ENCODE assay signal across 23 mouse cellular contexts in genomic region chr6:51677162-51677996, GRCm38 (mm10).
DNase-seq lines count a peak whose midpoint lies in the region; ATAC-seq lines count a peak whose summit lies in the region.
"Had no signal": no experiment of that assay in that cellular context is flagged by ENCODE, and none has a peak within 500 bp of the region (broad histone marks: within the 10 kb centered on the region; RNA-seq: fewer than 3 reads in every experiment).

No protein-coding gene starts in this region.

- peaks cover 9% of the 10 kb centered on the region for H3K4me1 ChIP-seq in hindbrain, embryonic 15.5 days (replicated peaks)
- H3K4me1 ChIP-seq in hindbrain, embryonic 12.5 days: 0 out of 2 replicates have a peak, but pooled peaks cover 12% of the 10 kb centered on the region
- H3K4me1 ChIP-seq in intestine, embryonic 16.5 days (ENCODE audit: control insufficient read depth, insufficient read depth, low read length): no peaks in the 10 kb centered on the region
- H3K4me1 ChIP-seq: heart, embryonic 15.5 days had no signal

- H3K27ac ChIP-seq in hindbrain, embryonic 15.5 days (replicated peaks): peak overlapping the region; percentile 59
- H3K27ac ChIP-seq in hindbrain, embryonic 12.5 days: no peak overlapping the region
- no peak overlapping the region for H3K27ac ChIP-seq in intestine, embryonic 16.5 days (ENCODE audit: low read length)
- H3K27ac ChIP-seq: embryonic facial prominence, embryonic 12.5 days; heart, embryonic 15.5 days had no signal

- no peak overlapping the region for H3K4me2 ChIP-seq in hindbrain, embryonic 15.5 days
- no peak overlapping the region for H3K4me2 ChIP-seq in hindbrain, embryonic 12.5 days (replicated peaks)
- H3K4me2 ChIP-seq in intestine, embryonic 16.5 days (ENCODE audit: low read depth, low read length): no peak overlapping the region
- H3K4me2 ChIP-seq: embryonic facial prominence, embryonic 12.5 days; forebrain, embryonic 12.5 days; heart, embryonic 11.5 days; heart, embryonic 15.5 days had no signal

- H3K36me3 ChIP-seq in hindbrain, embryonic 15.5 days: no peaks in the 10 kb centered on the region
- no peaks in the 10 kb centered on the region for H3K36me3 ChIP-seq in hindbrain, embryonic 12.5 days
- no peaks in the 10 kb centered on the region for H3K36me3 ChIP-seq in intestine, embryonic 16.5 days (ENCODE audit: control insufficient read depth, insufficient read depth, low read length)
- H3K36me3 ChIP-seq: embryonic facial prominence, embryonic 12.5 days; forebrain, embryonic 12.5 days; G1E; heart, embryonic 15.5 days had no signal

- no peaks in the 10 kb centered on the region for H3K9me3 ChIP-seq in hindbrain, embryonic 15.5 days
- H3K9me3 ChIP-seq in hindbrain, embryonic 12.5 days (replicated peaks): no peaks in the 10 kb centered on the region
- H3K9me3 ChIP-seq in intestine, embryonic 16.5 days (ENCODE audit: control insufficient read depth, low read length): no peaks in the 10 kb centered on the region
- H3K9me3 ChIP-seq: embryonic facial prominence, embryonic 12.5 days; forebrain, embryonic 12.5 days; G1E; heart, embryonic 15.5 days had no signal

- H3K27me3 ChIP-seq in hindbrain, embryonic 15.5 days: no peaks in the 10 kb centered on the region
- no peaks in the 10 kb centered on the region for H3K27me3 ChIP-seq in hindbrain, embryonic 12.5 days
- H3K27me3 ChIP-seq in intestine, embryonic 16.5 days (replicated peaks; ENCODE audit: control insufficient read depth, insufficient read depth, low read length): no peaks in the 10 kb centered on the region
- H3K27me3 ChIP-seq: embryonic facial prominence, embryonic 12.5 days; forebrain, embryonic 12.5 days; heart, embryonic 15.5 days had no signal

- WGBS in hindbrain, embryonic 15.5 days: 84% methylated on average over 12 of the region's 12 CpGs
- WGBS in hindbrain, embryonic 12.5 days: 84% methylated on average over 12 of the region's 12 CpGs
- 34% methylated on average over 12 of the region's 12 CpGs for WGBS in intestine, embryonic 16.5 days

- no peak overlapping the region for H3K4me3 ChIP-seq in hindbrain, embryonic 15.5 days
- H3K4me3 ChIP-seq in hindbrain, embryonic 12.5 days: no peak overlapping the region
- no peak overlapping the region for H3K4me3 ChIP-seq in intestine, embryonic 16.5 days (ENCODE audit: low read length)
- H3K4me3 ChIP-seq: embryonic facial prominence, embryonic 12.5 days; forebrain, embryonic 12.5 days; heart, embryonic 15.5 days had no signal

- ATAC-seq in hindbrain, embryonic 15.5 days (ENCODE audit: low FRiP score, low read depth): no peak
- no peak for ATAC-seq in hindbrain, embryonic 12.5 days (ENCODE audit: low FRiP score)
- ATAC-seq in intestine, embryonic 16.5 days: peak; percentile 65
- ATAC-seq: activated CD4-positive, CD25-positive, alpha-beta regulatory T cell, adult 4 months; forebrain, embryonic 16.5 days had no signal

- peak; percentile 40 for DNase-seq in ZHBTc4 (ENCODE audit: low read depth, low spot score)
- peak; percentile 52 for DNase-seq in yolk sac, embryonic 10.5 days (ENCODE audit: low spot score)
- no peak for DNase-seq in lung, postnatal 10 days
- no peak for DNase-seq in cerebellum, postnatal 4 days (ENCODE audit: low spot score in 2 of 2)
- DNase-seq: adrenal gland, adult 2 months; adrenal gland, postnatal 25 days; cerebellum, adult 2 months; embryo, embryonic 11 days; gastrocnemius, postnatal 10 days; heart, adult 18-20 months; heart, postnatal 14 days; kidney, adult 11 months; kidney, adult 9 months had no signal

- no peak overlapping the region for H3K9ac ChIP-seq in hindbrain, embryonic 15.5 days
- H3K9ac ChIP-seq in hindbrain, embryonic 12.5 days: no peak overlapping the region
- no peak overlapping the region for H3K9ac ChIP-seq in intestine, embryonic 16.5 days (ENCODE audit: low read depth, low read length)
- H3K9ac ChIP-seq: embryonic facial prominence, embryonic 12.5 days; forebrain, embryonic 12.5 days; heart, embryonic 15.5 days had no signal

Comparison
In these comparisons a context has a peak if more than half of its experiments do, and no peak if none do; other contexts are left out.
1. DNase-seq: peak in ZHBTc4 (single experiment) and yolk sac, embryonic 10.5 days (single experiment); none in lung, postnatal 10 days (single experiment) and cerebellum, postnatal 4 days (0 of 2).